Mouse (Mus musculus) urinary bladder, postnatal 36 days (tissue): ENCODE data around the gene Olfr1019.

Experiments
- DNase-seq, 2 experiments: peaks; one replicate each; pipeline ENCODE4 v3.0.0; 2022; ENCODE audit warnings: low spot score in 2 of 2, mixed read lengths in 1 of 2

The Olfr1019 gene

DNA sequence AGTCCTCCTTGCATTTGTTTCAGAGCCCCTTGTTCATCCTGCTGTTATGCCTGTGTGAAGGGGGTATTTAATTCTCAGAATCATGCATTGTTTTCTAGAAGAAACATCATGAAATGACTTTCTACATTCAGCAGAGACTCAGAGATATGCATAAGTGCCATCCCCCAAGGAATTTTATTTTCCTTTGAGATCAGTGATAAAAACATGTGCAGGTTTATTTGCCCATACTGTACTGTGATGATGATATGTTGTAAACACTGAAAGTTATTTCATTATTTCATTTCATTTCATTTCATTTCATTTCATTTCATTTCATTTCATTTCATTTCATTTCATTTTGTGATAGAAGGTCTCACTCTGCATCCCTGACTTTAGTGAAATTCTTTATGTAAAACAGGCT, at the start of gene Olfr1019:
Olfr1019 (minus strand) TSS at position 101 of the 400 bp plus-strand sequence.
- no peak for DNase-seq

GRCm38 (mm10) chr2:85885340-85885739, 40.1 kb upstream of the Olfr1019 start, which contains the start of gene Olfr1023:
Gene Olfr1023 (plus strand): TSS chr2:85885640.
- DNase-seq, result no peak

- no peak for DNase-seq
Measured at GRCm38 (mm10) chr2:85868294-85868693, 23.0 kb upstream of the Olfr1019 start, which contains the start of gene Olfr1022. Gene Olfr1022 (plus strand): TSS chr2:85868594.

DNA sequence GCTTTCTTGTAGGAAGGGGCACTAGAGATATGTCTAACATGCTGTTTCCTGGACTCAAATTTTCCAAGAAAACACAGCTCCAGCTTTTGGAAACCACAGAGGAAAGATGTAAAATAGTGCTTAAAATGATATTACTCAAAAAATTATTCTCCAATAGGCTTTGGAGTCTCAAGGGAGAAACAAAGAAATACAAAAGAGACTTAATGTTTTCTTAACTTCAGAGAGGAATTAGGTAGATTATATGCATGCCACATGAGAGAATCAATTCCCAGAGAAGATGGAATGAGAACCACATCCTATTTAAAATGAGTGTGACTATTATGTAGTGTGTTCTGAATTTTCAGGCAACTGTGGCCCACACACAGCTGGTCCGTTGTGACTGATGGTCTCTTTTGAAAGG, 1.4 kb upstream of the Olfr1019 start, which contains the start of gene Olfr1020:
Olfr1020 (plus strand) TSS at position 301 of the 400 bp plus-strand sequence.
- no peak for DNase-seq

DNA sequence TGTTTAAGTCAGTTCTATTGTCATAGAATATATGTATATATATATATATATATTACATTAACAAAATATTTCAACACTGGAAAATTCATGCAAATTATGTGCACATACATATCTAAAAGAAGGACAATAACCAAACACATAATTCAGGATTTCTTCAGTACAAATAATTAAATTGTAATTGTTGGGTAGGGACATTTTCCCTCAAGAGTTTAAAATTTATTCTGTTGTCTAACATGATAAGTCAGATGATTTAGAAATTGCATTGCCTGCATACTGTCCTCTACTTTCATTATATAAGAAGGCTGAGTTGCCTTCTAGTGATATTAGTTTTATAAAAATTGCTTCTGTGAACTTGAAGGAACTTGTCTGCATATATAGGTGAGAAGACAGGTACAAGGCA, 27.1 kb downstream of the Olfr1019 start, which contains the start of gene Olfr1018:
Olfr1018 (plus strand) TSS at position 301 of the 400 bp plus-strand sequence.
- no peak for DNase-seq

DNA sequence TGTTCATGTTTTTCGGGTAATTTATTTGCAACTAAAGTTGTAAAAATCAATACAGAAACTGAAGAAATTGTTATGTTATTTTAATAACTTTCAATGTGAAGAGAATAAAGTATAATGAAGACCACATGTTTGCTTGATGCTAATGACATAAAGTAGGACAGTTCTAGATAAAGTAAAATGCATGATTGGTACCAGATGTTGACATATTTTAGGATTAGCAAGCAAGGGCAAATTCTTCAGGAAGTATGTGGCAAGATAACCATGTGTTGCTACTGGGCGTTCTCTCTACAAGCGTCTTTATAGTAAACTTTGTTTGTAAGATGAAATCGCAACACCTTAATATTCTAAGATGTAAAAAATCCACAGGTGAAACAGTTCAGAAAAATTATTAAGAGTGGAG, 40.8 kb downstream of the Olfr1019 start:
- no peak for DNase-seq

DNA sequence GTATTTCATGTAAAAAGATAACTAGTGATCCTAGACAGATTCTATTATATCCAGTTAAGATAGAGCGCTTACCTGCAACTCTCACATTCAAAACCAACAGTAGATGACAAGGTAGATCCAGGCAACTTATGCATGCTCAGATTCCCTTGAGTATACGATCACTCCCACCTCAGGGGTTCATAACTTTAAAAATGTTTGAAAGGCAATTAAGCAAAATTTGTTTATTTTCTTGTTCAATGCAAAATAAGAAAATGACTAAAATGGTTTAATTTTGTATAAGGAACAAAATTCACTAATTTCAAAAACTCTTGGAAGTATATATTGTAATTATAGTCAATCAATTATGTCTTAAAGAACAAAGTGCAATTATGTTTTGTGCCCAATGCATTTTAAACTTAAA, 42.8 kb downstream of the Olfr1019 start, which contains the start of gene Olfr1016:
Olfr1016 (minus strand) TSS at position 101 of the 400 bp plus-strand sequence.
- no peak for DNase-seq

GRCm38 (mm10) chr2:85792331-85792730, 53.0 kb downstream of the Olfr1019 start:
- DNase-seq, result no peak
